Mouse (Mus musculus): Measurements from ENCODE around the gene Dennd2a. TPM values are rescaled to one million over a fixed set of nuclear protein-coding genes. Genes with fewer than 3 reads are reported as not detected.

Gene Dennd2a
- total RNA-seq, 2 experiments from 2014 or later, result 13.6 to 15.3 TPM

DNA sequence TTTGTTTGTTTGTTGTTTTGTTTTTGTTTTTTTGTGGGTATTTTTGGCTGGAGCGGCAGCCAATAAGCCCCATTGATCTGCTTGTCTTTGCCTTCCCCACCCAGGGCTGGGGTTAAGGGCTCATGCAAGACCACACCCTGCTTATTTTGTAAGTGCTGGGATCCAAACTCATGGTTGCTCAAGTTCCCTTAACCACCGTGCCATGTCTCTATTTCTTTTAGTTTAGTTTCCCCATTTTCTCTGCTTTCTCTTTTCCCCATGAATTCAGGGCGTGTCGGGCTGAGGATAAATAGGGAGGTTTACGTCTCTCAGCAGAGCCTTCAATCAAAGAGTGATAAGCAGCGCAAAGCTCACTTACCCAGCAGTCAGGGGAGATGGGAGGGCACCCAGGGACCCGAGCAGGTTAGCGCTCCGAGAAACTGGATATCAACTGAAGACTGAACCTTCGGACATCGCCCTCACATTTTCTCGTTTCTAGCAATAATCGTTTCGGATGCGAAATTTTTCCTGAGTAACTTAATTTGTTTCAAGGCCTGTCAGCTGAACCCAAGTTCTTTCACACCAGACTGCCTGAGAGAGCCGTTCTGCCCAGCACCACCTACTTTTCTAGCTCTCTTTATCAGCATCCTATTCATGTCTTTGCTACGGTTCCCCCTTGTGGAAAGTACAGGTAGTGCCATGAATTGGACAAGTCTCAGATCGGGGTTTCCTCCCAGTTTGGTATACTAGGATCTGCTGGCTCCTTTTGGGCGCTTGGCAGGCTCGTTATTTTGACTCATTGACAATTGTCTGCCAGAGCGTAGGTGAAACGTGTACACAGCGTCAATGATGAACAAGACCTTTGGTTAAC is 4.7 kb upstream of the Dennd2a start:
- intact Hi-C loops (cut with DNase I), result loop anchor here (1.0 to 5.0 kb wide), 2 partner anchors 35 to 99 kb away; no protein-coding TSS in a partner anchor
- peak; percentile 71 to 86 for DNase-seq

DNA sequence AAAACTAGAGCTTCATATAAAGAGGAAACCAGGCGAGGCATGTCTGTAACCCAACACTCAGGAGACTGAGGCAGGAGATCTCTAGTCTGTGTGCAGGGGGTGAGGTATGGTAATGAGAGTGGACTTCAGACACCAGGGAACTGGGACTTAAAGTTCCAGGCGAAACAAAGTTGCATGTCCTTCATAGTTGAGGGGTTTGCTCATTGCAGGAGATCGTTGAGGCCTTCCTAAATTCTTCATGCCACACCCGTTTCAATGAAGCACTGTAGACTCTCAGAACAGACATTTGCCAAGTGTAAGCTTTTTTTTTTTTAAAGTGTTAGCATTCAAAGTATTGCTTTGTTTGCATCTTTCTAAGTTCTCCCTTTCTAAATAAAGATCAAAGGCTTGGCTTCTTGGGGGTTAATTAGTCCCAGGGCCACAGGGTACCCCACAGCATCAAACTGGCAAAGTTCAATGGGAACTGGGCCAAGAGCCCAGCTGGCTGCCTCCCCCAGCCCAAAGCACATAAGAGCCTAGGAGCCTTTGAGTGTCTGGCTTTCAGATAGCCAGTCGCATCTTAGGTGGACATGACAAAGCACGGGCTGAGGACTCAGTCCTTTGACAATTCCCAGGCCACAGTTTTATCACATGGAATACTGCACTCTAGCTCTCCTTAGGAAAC is 1.7 kb upstream of the Dennd2a start:
- intact Hi-C loops (cut with DNase I), result no loop called here
- DNase-seq, result no peak

DNA sequence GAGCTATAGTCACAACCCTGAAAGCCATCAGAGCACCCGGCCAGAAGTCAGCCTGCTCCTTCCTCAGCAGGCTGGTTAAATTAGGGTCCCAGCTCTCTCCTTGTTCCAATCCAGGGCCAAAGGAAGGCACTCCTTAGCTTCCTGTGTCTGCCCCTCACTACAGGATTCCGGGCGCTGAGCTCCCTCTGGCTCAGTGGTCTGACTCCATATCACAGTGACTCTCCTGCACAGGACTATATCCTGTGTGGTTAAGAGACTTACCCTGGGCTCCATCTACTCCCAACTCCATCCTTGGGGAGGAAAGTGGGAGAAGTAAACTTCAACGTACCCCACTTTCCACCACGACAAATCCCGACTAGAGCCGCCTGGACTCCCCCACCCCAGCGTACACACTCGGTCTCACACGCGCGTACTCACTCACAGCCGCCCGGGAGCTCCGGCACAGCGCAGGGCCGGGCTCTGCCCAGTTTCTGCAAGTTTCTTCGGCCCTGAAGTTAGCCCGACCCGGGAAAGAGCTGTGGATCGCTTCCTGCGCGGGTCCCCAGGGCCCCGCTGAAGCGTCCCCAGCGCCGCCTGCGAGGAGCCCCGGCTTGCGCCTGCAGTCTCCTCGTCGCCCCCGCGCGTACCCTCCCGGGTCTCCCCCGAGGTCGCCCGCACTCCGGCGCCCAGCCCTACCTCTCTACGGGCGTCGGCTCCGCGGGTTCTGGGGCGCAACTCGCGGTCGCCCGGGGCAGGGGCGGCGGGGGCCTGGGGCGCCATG is 587 bp downstream of the Dennd2a start:
- peak; percentile 54 to 61 for DNase-seq
- intact Hi-C loops (cut with DNase I), result no loop called here

DNA sequence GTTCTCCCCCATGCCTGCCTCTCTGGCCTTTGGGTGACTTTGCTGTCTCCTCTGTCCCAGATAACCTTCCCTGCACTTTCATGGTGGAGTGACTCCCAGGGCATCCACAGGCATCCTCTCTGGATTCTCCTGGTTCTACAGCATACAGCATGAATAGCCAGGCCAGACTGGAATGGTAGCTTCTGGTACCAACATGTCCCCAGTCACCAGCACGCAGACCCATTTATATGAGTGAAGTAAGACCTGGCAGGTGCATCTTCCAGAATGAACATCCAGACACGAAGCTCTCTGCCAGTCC is 2.1 kb downstream of the Dennd2a start:
- intact Hi-C loops (cut with DNase I), result no loop called here

DNA sequence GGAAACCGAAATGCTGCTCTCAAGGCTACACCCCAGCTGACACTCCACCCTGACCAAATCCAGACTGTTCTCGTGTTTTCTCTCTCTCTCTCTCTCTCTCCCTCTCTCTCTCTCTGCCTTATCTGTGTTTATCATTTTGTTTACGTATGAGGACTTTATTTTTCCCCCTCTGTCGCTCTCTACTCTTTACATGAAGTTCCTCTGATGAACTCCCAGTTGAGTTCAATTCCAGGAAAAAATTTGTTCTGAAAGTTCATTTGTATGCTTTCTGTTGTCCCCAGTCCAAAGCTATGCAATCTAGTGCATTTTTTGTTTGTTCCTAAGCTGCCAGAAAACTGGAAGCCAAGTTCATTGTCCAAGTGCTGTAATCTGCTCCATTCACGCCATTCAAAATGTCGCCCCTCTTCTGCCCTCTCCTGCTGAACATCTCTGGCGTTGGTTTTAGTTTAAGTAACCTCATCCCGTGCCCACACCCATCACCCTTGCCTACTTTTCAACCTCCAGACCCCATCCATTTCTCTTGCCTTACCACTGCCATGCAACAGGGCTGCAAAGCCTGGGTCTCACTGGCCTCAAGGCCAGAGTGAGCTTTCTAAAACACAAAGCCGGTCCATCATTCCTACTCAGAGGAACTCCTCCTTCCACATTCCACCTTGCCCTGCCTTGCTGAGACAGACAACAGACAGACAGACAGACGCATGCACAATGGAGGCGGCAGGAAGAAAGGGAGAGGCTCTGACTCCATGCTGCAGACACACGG is 2.6 kb downstream of the Dennd2a start:
- intact Hi-C loops (cut with DNase I), result no loop called here
- peak in 1 of 2 experiments; percentile 9 for DNase-seq

More for the DNA sequence above, 2.1 kb downstream of the Dennd2a start:
- no peak for DNase-seq

DNA sequence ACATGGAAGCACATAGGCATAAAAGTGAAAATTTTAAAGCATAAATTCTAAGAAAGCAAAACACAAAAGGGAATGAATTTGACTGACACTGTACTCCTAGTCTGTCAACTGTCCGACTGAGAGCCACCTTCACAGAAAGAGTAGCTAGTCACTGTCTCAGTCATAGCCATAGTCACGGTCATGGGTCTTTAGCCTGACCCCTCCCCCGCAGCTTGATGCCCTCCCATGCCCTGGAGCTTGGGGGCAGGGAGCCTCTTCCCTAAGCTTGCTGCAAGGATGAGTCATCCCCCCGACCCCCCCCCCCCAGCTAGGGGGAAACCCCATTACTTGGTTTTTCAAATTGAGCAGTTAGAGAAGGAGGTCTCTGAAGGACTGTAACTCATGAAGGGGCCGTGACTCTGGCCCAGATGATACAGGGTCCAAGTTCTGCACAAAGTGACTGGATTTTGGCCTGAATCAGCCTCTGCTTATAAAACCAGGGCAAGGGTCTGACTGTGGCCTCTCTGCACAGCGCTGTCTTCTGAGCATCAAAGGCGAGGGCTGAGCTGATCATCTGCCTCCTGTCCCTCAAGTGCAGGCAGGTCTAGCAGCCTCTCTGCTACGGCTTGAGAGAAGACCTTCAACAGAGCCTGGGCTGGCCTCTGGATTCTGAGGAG is 5.6 kb downstream of the Dennd2a start:
- DNase-seq, result no peak
- intact Hi-C loops (cut with DNase I), result no loop called here

DNA sequence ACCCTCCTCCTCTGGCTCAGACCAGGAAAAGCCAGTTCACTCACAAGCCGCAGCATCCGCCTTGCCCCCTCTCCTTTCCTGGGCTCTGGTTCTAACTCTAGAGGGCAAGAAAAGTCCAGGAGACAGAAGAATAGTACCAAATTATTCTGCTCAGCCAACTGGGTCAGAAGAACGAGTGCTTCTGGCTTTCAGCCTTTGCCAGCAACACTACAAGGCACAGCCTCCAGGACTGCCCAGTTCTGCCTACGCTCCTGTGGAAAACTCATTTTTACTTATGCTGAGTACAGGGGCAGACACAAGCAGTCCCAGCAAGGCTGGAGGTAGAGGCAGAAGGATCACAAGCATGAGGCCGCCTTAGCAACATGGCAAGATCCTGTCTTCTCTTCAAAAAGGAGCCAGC is 9.6 kb downstream of the Dennd2a start:
- intact Hi-C loops (cut with DNase I), result no loop called here
- DNase-seq, result no peak

DNA sequence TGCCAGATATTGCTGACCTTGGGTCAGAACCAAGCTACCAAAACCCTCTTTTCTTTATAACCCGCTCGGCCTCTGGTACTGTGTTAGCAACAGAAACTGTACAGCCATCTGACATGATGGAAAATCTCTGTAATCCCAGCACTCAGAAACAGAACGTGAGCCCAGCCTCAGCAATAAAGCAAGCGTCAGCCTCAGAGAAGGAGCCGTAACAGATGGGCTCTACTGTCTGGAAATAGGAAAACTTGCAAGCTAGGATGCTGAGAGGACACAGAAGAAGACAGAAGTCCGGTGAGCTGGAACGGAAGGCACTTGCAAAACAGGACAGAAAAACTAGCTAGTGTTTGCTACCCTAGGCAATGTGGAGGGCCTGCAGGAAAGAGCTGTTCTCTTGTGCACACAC is 12.2 kb downstream of the Dennd2a start:
- no peak for DNase-seq
- intact Hi-C loops (cut with DNase I), result no loop called here

DNA sequence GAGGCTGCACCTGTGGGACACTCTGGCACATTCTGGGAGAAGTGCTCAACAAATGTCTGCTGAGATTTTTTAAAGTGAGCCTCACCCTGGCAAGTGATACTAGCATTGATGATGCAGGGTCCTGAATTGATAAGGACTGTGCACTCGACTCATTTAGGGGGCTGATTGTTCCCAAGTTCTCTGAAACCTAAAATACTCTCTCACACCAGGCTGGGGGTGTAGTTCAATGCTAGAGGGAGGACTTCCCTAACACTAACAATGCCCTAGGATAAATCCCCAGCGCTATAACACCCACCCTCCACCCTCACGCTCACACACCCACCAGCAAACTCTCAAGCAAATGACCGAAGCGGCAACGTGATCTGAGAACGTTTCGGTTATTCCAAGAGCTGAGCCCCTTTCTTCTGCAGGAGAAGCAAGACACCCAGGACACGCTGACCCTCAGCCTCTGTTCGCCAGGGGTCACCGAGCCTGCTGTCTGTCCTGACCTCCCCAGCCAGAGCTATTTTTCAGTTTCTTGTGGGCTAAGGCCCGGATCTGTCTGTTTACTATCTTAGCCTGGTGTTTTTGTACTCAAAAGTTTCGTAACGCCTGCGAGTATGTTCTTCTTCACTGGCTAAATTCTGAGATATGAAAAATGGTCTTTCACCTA is 13.8 kb downstream of the Dennd2a start:
- intact Hi-C loops (cut with DNase I), result no loop called here
- DNase-seq, result no peak

DNA sequence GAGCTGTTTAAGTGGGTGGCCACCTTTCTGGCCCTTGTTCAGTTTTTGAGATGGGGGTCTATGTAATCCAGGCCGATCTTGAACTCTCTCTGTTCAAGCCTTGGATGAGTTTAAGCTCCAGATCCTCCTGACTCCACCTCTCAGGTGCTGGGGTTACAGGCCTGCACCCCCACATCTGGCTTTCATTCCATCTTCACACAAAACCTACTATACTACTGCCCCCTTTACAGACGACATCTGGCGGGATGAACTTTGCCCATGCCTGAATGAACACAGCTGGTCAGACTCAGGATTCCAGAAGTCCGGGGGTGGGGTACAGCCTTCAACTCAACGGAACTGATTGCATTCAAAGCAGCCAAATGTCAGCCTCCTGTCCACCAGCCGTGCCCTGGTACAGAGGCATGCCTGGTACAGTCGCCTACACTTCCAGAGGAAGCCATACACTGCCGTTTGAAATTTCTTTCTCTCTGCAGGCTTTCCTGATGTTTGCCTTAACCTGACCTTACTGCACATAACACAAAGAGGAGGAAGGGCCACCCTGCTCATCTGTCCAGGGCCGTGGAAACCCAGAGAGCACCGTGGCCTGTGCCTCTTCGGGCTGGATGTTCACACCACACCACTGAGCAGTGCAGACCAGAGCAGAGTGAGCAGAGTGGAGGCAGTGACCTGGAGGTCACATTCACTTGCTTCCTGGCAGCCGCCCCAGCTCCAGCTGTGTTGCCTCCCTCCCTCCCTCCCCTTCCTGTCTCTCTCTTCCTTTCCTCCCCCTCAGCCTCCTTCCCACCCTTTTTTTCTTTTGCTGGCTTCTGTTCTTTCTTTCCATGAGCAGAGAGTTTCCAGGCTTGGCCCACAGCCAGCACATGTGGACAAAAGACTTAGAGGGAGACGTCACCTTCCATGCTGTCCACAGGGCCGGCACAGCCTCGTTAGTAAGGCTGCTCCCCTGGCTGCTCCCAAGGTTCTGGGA is 14.8 kb downstream of the Dennd2a start:
- intact Hi-C loops (cut with DNase I), result no loop called here
- DNase-seq, result peak; percentile 87 to 89

DNA sequence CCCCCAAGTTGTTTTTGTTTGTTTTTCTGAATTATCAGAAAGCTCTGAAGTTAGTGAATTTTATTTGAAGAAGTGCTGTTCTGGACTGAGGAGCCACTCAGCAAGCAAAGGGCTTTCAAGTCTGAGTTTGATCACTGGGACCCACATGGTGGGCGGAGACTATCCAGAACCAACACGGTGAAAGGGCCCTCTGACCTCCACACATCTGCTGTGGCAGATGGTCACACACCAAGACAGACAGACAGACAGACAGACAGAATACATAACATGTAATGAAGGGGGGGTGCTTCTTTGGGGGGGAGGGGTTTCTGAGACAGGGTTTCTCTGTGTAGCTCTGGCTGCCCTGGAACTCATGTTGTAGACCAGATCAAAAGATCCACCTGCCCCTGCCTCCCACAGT is 17.1 kb downstream of the Dennd2a start:
- DNase-seq, result no peak
- intact Hi-C loops (cut with DNase I), result no loop called here

DNA sequence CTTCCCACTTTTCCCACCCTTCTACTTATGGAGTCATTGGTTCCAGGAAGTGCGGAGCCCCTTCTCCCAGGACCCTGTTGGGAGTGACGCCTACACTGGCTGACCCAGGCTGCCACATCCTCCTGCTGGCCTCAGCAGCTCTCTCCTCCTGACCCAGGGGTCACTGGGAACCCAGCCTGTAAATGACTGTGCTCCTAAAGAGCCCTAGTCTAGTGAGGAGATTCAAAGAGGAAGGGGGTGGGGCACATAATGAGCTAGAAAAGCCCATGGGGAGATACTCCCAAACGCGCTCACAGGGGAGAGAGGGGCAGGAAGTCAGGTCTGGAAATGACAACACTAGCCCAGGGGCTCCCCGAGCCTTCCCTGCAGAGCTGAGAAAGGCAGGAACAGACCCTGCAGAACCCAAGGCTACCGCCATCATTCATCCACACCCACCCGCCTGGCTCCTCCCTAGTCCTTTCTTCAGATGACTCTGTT is 17.9 kb downstream of the Dennd2a start:
- peak; percentile 58 to 72 for DNase-seq
- intact Hi-C loops (cut with DNase I), result no loop called here

DNA sequence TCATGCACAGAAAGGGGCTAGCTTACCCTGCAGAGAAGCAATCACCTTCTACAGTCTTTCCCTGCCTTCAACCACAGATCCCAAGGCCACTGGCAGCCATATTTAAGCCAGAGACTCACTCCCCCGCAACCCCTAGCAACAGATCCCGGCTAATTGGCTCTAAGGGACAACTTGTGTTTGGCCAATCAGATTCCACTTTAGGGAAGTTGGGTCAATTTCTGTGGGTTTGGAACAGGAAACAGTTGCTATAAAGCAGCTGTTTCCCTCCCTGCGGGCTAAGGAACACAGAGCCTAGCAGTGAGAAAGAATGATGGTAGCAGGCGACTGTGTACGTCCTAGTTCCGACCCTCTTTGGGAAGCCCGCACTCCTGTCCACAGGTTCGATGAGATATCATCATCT is 19.4 kb downstream of the Dennd2a start:
- intact Hi-C loops (cut with DNase I), result no loop called here
- no peak for DNase-seq

DNA sequence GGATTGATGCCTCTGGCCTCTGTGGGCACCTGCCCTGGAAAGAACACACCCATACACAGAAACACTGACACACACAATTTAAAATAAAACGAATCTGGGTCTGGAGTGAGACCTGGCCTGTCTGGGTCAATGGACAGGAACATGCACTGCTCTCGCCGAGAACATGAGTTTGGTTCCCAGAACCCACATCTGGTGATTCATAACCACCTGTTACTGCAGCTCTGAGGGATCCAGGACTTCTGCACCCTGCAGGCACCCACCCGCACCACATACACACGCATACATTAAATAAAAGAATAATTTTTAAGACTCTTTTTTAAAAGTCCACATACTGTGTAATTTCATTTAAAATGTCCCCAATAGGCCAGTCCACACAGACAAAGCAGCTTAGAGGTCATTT is 20.4 kb downstream of the Dennd2a start:
- no peak for DNase-seq
- intact Hi-C loops (cut with DNase I), result no loop called here

DNA sequence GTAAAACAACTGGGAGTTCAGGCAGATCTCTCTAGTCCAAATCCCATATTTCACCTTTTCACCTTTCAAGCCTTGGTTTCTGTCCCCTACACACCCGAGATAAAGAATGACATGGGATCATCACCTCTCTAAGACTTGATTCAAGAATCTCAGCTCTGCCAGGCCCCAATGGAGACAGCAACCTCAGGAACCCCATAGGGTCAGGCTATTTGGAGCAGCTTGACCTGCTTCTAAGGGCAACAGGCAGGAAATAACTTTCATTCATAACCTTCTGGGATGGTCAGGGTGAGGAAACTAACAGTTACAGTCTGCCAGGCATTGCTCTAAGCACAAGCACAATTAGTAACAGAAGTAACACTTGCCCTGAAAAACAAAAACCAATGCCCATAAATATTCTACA is 21.0 kb downstream of the Dennd2a start:
- no peak for DNase-seq
- intact Hi-C loops (cut with DNase I), result no loop called here

DNA sequence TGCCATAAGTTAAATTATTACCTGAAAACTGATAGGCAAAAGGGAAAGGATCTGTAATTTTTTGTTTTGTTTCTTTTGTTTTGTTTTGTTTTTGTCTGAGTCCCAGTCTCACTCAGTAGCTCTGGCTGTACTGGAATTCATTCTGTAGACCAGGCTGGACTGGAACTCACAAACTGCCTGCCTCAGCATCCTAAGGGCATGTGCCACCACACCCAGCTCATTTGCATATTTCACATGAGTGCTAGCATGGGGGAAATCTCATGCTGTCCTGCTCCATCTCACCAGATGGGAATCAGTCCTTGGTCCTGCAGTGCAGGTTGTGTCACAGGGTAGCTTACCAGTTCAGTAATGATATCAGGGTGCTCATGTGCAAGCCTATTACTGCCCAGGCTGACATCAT is 22.7 kb downstream of the Dennd2a start:
- intact Hi-C loops (cut with DNase I), result no loop called here
- no peak for DNase-seq

DNA sequence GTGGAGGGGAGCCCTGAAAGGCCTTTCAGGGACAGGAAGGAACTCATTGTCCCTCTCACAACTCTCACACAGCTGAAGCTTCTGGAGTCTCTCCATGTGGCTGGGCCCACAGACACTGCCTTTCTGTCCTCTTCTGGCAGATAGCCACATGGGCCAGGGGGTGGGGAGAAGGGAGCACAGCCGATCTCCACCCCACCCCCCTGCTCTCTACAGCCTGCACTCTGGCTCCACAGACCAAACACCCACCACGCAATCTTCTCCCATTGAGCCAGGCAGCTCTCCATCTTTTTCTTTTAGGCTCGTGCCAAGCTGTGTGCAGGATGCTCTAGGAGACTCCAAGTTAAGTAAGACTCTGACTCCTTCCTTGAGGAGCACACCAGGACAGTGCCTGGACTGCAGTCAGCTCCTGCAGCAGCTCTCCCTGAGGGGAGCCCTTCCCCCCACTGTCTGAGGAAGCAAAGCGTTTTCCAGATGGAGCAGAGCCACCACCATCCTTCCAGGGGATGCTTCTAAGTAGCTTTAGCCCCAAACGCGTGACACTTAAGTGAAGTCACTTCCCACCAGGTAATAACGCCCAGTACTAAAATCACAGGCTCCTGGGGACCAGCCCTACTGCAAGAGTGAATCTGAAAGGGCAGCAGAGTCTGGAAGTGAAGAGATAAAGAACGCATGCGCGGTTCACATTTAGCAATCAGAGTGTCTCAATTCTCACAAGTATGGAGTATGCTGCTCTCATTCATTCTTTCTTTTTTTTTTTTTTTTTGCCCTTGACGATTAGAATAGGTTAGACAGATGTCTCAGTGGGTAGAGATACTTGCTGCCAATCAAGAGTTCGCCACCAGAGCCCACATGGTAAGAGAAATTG is 28.8 kb downstream of the Dennd2a start:
- DNase-seq, result peak; percentile 81 to 84
- intact Hi-C loops (cut with DNase I), result loop anchor here (5.0 kb wide), 1 partner anchor 33 kb away; no protein-coding TSS in a partner anchor

All from heart, postnatal 14 days (tissue).